Mouse (Mus musculus) layer of hippocampus, postnatal 25 days (tissue): ENCODE data around the gene Fas. TPM values are rescaled to one million over a fixed set of nuclear protein-coding genes. Genes with fewer than 3 reads are reported as not detected.

Source experiments
- DNase-seq, 2 experiments: peaks; one replicate each; pipeline ENCODE4 v3.0.0; 2022; ENCODE audit warnings: mixed read lengths in 2 of 2, low spot score in 1 of 2; ENCODE audit errors: extremely low spot score in 1 of 2
- total RNA-seq, 2 experiments: library from RNA; stranded (reverse); gene quantifications; 2 replicates each; pipeline ENCODE4 v1.2.3; 2021

The Fas gene
- total RNA-seq: 1 to 10 TPM in 1 of 2 experiments, under 1 TPM in 1; 0.61 to 2.0 TPM

DNA sequence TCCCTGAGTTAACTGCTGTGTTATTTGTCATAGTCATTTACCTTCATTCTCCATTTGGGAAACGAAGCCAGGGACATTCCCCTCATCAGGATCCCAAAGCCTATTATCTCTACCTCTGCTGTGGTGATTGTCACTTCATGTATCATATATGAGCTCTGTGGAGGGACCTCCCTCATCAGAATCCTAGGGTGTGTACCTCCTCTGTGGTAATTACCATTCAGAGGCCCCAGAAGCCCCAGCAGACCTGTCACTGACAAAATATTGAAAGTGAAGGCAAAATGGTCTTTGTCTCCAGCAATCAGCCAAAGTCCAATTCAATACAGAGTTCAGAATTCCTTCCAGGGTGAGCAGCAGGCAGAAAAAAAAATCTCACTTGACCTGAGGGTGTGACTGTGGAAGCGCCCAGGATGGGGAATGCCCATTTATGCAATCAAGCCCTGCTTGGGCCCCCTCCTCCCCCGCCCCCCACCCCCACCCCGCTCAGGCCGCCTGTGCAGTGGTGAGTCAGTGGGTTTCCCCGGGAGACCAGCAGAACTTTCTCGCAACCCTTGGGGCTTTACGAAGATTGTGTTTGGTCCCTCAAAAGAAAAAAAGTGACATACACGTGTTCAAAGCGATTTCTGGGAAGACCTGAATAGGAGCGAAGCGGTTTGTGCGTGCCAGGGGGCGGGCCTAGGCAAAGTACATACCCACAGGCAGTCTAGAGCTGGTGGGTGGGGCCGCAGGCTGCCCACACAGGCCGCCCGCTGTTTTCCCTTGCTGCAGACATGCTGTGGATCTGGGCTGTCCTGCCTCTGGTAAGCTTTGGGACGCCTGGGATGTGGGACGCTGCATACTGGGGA, at the start of gene Fas:
Gene Fas (plus strand): TSS at position 719 of the 842 bp plus-strand sequence.
- peak in 1 of 2 experiments; percentile 19 for DNase-seq

DNA sequence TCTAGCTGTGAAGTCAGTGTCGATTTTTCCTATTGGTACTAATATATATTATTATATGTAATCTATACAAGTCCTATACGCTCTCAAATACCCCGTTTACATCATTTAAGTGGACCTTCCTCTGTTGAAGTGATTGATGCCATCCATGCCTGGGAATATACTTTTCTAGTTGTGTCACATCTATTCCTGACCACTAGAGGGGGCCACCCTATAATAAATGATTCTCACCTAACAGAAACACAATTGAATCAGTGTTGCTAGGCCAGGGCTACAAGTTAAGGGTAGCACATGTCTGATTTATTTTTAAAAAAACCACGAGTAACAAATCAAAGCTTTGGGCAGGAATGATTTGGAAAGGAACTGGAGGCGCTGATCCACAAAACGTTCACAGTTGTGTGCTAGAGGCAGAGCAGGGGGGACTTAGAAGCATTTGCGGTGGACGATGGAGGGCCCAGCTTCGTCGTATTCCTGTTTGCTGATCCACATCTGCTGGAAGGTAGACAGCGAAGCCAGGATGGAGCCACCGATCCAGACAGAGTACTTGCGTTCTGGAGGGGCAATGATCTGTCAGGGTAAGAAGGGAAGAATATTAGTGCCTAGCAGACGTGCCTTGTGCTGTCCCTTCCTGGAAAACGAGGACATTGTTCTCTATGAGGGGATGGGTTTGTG, 49.1 kb upstream of the Fas start:
- no peak for DNase-seq

DNA sequence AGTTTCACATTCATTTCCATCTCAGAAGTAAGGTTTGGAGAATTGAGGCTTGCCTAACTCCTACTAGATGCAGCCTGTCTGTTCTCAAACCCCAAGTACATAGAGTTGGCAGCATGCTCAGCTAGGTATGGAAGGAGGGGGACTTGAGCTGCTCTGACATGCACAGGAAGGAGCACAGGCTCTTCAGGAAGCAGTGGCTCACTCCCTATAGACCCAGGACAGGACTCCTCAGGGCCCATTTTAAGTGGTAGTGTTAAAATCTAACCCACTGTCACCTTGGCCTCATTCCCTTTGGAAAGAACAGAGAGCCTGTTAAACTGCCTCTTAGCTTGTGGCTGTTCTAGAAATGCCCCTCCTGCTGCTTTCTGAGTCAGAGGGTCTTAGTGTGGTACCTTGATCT, 47.5 kb upstream of the Fas start:
- DNase-seq: no peak

DNA sequence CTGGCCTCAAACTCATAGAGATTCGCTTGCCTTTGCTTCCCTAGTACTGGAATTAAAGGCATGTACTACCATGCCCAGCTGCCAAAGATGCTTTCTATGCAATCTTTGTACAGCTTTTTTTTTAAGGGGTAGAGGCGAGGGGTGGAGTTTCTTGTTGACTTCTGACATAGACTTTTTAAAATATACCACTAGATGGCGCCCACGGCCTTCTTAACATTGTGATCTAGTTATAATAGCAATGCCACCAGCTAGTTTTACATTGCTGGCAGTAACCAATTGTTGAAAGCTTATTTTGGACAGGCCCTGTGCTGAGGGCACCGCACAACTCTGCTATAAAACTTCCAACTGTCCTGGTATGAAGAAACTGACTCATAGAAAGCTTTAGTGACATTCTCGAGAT, 46.4 kb upstream of the Fas start:
- peak in 1 of 2 experiments; percentile 36 for DNase-seq

DNA sequence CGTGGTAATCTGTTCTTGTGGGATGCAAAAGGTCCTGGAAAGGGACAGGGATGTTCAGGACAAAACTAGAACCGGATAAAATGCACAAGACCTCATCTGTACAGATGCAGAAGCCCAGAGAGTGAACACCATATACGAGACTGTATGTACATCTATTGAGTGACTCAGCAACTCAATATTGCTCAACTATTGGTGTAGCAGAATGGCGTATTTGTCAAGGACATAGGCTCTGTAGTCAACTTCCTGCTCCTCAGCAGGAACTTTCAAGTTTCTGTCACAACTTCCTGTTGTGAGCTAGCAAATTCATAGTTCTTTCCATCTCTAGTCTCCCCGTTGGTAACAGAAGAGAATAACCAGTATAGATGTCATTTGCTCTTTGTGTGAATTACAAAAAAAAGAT, 41.9 kb upstream of the Fas start:
- no peak for DNase-seq

GRCm38 (mm10) chr19:34250621-34251020, 39.8 kb upstream of the Fas start:
- no peak for DNase-seq

DNA sequence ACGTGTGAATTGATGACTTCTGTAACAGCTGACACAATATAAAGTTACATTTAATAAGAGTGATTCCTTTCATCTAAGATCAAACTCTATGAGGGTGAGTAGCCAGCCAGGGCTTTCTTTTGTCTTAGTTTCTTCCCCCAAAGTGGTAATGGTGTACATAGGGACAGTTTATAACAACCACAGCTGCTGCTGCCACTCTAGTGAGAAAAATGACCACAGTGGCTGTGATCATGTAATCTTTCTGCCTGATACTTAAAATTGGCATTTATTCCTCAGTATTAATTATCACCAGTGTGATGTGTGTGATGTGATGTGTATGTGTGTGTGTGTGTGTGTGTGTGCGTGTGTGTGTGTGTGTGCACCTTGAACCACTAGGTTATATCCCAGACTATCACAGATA, 38.6 kb upstream of the Fas start:
- no peak for DNase-seq

- no peak for DNase-seq
Measured at GRCm38 (mm10) chr19:34252450-34252849, 38.0 kb upstream of the Fas start.

- no peak for DNase-seq
Measured at GRCm38 (mm10) chr19:34254101-34254879, 36.2 kb upstream of the Fas start.

- DNase-seq: no peak
Measured at GRCm38 (mm10) chr19:34254880-34255681, 35.4 kb upstream of the Fas start, which contains the start of gene Acta2. TSS of gene Acta2 (minus strand) at chr19:34255590.

DNA sequence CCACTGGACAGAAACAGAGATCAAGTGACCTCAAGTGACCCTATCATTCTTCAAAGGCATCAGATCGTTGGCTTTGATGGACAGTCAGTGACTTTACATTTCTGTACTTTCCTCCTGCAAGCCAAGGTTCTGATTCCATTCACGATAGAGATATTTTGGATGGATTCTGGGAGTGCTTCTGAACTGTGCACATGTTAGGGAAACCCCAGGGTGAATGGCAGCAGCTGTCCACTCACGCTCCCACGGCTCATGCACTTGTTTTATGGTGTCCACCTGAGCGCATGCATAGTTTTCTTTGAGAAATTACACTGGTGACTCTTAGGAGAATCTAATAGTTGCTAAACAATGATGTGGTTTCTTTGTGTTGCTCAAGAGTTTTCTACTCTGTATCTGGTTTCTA, 34.3 kb upstream of the Fas start:
- DNase-seq: no peak

- no peak for DNase-seq
Measured at GRCm38 (mm10) chr19:34256936-34257335, 33.5 kb upstream of the Fas start.

DNA sequence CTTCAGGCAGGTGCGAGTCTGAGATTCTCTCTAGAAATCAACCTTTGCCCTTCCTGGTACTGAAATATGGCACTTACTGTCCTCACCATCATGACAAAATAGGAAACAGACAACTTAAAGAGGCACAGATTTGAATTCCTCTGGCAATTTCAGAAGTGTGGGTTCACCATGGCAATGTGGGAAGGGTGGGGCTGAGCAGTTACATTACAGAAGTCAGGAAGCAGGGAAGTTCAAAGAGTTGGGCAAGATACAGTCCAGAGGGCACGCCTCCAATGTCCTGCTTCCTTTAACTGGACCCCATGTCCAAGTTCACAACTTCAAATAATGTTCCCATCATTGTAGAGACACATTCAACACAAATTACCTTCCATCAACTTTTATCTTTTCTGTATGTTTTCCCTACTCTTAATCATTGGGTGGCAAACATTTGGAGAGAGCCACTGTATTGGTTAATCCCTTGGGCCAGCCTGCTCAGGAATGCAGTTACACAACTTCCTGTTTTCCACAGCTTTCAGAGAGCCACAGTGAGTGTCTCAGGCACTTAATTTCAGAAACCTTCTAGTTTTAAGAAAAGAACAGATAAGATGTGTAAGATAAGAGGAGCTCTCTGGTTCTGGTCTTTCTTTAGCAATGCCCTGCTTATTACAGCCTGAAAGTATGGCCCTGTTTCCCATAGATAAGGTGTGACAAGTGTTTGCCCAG, 28.0 kb upstream of the Fas start:
- DNase-seq: no peak

GRCm38 (mm10) chr19:34265604-34266193, 24.8 kb upstream of the Fas start:
- DNase-seq: no peak

GRCm38 (mm10) chr19:34268991-34269390, 21.5 kb upstream of the Fas start:
- no peak for DNase-seq

DNA sequence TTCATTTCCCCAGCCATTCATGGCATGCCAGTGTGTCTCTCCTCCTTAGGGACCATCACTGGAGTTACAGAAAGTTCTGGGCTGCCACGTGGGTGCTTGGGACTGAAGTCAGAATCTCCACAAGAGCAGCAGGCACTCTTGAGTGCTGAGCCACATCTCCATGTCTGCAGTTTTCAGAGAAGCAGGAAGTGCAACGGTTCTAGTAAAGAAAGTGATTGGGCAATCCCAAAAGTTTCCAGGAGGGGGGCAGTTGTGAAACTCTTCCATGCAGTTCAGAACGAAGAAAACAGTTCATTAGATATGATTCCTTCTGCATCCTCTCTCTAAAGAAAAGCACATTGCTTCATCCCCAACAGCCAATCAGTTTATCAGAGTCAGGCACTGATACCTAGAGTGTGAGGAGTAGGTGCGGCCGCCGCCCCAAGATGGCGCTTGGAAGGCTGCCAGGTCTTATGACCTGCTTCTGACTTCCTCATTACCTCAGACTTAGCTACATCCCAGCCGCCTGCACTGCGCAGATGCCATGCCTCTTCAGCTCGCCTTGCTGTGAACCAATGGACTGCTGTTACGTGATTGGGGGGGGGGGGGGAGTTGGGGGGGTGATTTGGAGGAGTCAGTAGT, 20.2 kb upstream of the Fas start:
- no peak for DNase-seq

GRCm38 (mm10) chr19:34270824-34271464, 19.5 kb upstream of the Fas start:
- DNase-seq: no peak

DNA sequence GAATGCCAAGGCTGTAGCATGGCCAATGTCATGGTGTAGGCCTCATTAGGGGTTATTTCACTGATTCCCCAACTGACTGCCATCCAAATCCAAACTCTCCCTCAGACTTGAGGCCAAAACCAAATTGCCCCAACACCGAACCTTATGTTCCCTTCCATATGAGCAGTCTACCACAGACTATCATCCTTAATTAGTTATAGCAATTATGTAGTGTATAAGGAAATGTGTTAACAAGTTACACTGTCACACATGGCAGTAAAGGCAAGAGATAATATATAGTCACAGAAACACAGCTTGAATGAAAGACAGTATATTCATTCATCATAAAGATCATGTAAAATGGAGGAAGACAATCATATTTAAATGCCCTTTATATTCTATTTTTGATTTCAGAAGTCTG, 17.4 kb upstream of the Fas start:
- no peak for DNase-seq
